Mouse (Mus musculus) embryonic facial prominence, embryonic 11.5 days (tissue): ENCODE results near the gene Dse. TPM values are rescaled to one million over a fixed set of nuclear protein-coding genes. Genes with fewer than 3 reads are reported as not detected.
A peak's percentile ranks its signal among the peaks of the same experiment; 100 is the strongest.

Source experiments
- ATAC-seq: fragments of 200-750 bp; cut with Nextera tagmentation; replicated peaks from 2 replicates; pipeline ENCODE4 v1.8.0; 2017; ENCODE audit warnings: low read depth; ENCODE audit not compliant: insufficient number of reproducible peaks, low FRiP score, low TSS enrichment
- DNase-seq: peaks from one replicate; pipeline ENCODE4 v3.0.0-alpha.2; 2015; ENCODE audit warnings: low spot score
- H3K27ac ChIP-seq: fragments of 300-500 bp; sonication (generic); replicated peaks from 2 replicates; pipeline ENCODE4 v1.5.1; 2014; ENCODE audit warnings: mild to moderate bottlenecking, low read depth, low read length, control low read depth
- H3K27me3 ChIP-seq: fragments of 300-500 bp; sonication (generic); 2 replicates; pipeline ENCODE4 v1.6.1; 2014; ENCODE audit warnings: mild to moderate bottlenecking, low read length, moderate library complexity, mixed read lengths; ENCODE audit not compliant: control insufficient read depth, insufficient read depth
- H3K36me3 ChIP-seq: fragments of 300-500 bp; sonication (generic); replicated peaks from 2 replicates; pipeline ENCODE4 v1.6.1; 2014; ENCODE audit warnings: low read depth, mild to moderate bottlenecking, low read length, moderate library complexity, mixed read lengths; ENCODE audit not compliant: control insufficient read depth, insufficient read depth
- H3K4me1 ChIP-seq: fragments of 300-500 bp; sonication (generic); 2 replicates; pipeline ENCODE4 v1.6.1; 2014; ENCODE audit warnings: low read length, mixed read lengths; ENCODE audit not compliant: control insufficient read depth, insufficient read depth
- H3K4me2 ChIP-seq: fragments of 300-500 bp; sonication (generic); 2 replicates; pipeline ENCODE4 v1.6.1; 2014; ENCODE audit warnings: low read depth, mild to moderate bottlenecking, control low read depth, low read length, moderate library complexity
- H3K4me3 ChIP-seq: fragments of 300-500 bp; sonication (generic); 2 replicates; pipeline ENCODE4 v1.5.1; 2014; ENCODE audit warnings: low read depth, low read length, control low read depth
- H3K9ac ChIP-seq: fragments of 300-500 bp; sonication (generic); replicated peaks from 2 replicates; pipeline ENCODE4 v1.6.1; 2014; ENCODE audit warnings: mild to moderate bottlenecking, control low read depth, low read length
- H3K9me3 ChIP-seq: fragments of 300-500 bp; sonication (generic); replicated peaks from 2 replicates; pipeline ENCODE4 v1.6.1; 2016; ENCODE audit warnings: mild to moderate bottlenecking, low read length, inconsistent platforms, mixed read lengths; ENCODE audit not compliant: control insufficient read depth
- WGBS: fragments of 180-500 bp; shearing (Covaris S2); extraction: QIAGEN DNeasy Blood & Tissue Kit; methylation state at CpG from one replicate; pipeline ENCODE4 v1.1.7; 2014; 5-methylcytosine and 5-hydroxymethylcytosine counted together
- polyA plus RNA-seq: library from polyadenylated mRNA; unstranded; fragments of >200 nt; fragmentation: Nextera tagmentation; extraction: Ambion mirVana; gene quantifications from 2 replicates; pipeline ENCODE4 v1.2.1, GENCODE M21; 2014

The Dse gene
- polyA plus RNA-seq, 1 experiment from 2014 or later = 45.1 TPM

GRCm38 (mm10) chr10:34215667-34216066, 8.2 kb upstream of the Dse start:
- Histone ChIP-seq H3K4me2 (no peak overlapping the region), H3K4me1 (no peaks in the 10 kb centered on the region), H3K36me3 (no peaks in the 10 kb centered on the region), H3K9me3 (no peaks in the 10 kb centered on the region), H3K27ac (no peak overlapping the region), H3K27me3 (no peaks in the 10 kb centered on the region), H3K9ac (no peak overlapping the region), H3K4me3 (no peak overlapping the region)
- DNase-seq (no peak), ATAC-seq (no peak)
- 78% methylated on average over 1 of the region's 1 CpGs for WGBS

- H3K4me2 ChIP-seq = no peak overlapping the region
- no peaks in the 10 kb centered on the region for H3K4me1 ChIP-seq
- no peak overlapping the region for H3K9ac ChIP-seq
- H3K27me3 ChIP-seq = no peaks in the 10 kb centered on the region
- no peaks in the 10 kb centered on the region for H3K36me3 ChIP-seq
- DNase-seq (no peak), ATAC-seq (no peak)
- H3K27ac ChIP-seq = no peak overlapping the region
- no peak overlapping the region for H3K4me3 ChIP-seq
- H3K9me3 ChIP-seq = no peaks in the 10 kb centered on the region
Measured at GRCm38 (mm10) chr10:34209951-34210350, 2.4 kb upstream of the Dse start.

GRCm38 (mm10) chr10:34208031-34208430, 516 bp upstream of the Dse start:
- peak overlapping the region; percentile 75; the same call in 1 of the 2 replicates for H3K4me3 ChIP-seq
- H3K36me3 ChIP-seq = no peaks in the 10 kb centered on the region
- H3K9me3 ChIP-seq = no peaks in the 10 kb centered on the region
- H3K4me2 ChIP-seq = peak overlapping the region; percentile 69
- 5% methylated on average over 13 of the region's 13 CpGs for WGBS
- H3K27ac ChIP-seq = peak overlapping the region; percentile 96
- no peak for ATAC-seq
- peak overlapping the region; percentile 87 for H3K9ac ChIP-seq
- DNase-seq = peak; percentile 48
- no peaks in the 10 kb centered on the region for H3K27me3 ChIP-seq
- H3K4me1 ChIP-seq = no peaks in the 10 kb centered on the region

- peak overlapping the region; percentile 87 for H3K9ac ChIP-seq
- 0% methylated on average over 59 of the region's 65 CpGs for WGBS
- peak overlapping the region; percentile 69 for H3K4me2 ChIP-seq
- peak overlapping the region; percentile 75 for H3K4me3 ChIP-seq
- H3K9me3 ChIP-seq = no peaks in the 10 kb centered on the region
- H3K27me3 ChIP-seq = no peaks in the 10 kb centered on the region
- no peaks in the 10 kb centered on the region for H3K4me1 ChIP-seq
- H3K36me3 ChIP-seq = no peaks in the 10 kb centered on the region
- H3K27ac ChIP-seq = peak overlapping the region; percentile 96
- DNase-seq (peak; percentile 84), ATAC-seq (peak; percentile 96)
Measured at GRCm38 (mm10) chr10:34206783-34207502, 572 bp downstream of the Dse start.

GRCm38 (mm10) chr10:34206436-34206782, 1.1 kb downstream of the Dse start:
- peak overlapping the region; percentile 96 for H3K27ac ChIP-seq
- no peaks in the 10 kb centered on the region for H3K27me3 ChIP-seq
- ATAC-seq (no peak; the same call in 1 of the 2 replicates), DNase-seq (peak; percentile 77)
- no peaks in the 10 kb centered on the region for H3K4me1 ChIP-seq
- peak overlapping the region; percentile 75 for H3K4me3 ChIP-seq
- peak overlapping the region; percentile 87 for H3K9ac ChIP-seq
- no peaks in the 10 kb centered on the region for H3K9me3 ChIP-seq
- H3K36me3 ChIP-seq = no peaks in the 10 kb centered on the region
- H3K4me2 ChIP-seq = peak overlapping the region; percentile 69
- WGBS = 0% methylated on average over 15 of the region's 15 CpGs

- ATAC-seq = no peak
- Histone ChIP-seq H3K9me3 (no peaks in the 10 kb centered on the region), H3K36me3 (no peaks in the 10 kb centered on the region), H3K9ac (no peak overlapping the region), H3K4me2 (peak overlapping the region; percentile 27; the same call in 1 of the 2 replicates), H3K27me3 (no peaks in the 10 kb centered on the region), H3K4me1 (no peaks in the 10 kb centered on the region), H3K27ac (no peak overlapping the region), H3K4me3 (no peak overlapping the region)
- DNase-seq = no peak
- WGBS = 92% methylated on average over 1 of the region's 1 CpGs
Measured at GRCm38 (mm10) chr10:34205825-34206224, 1.7 kb downstream of the Dse start.

- no peak overlapping the region for H3K27ac ChIP-seq
- H3K36me3 ChIP-seq = no peaks in the 10 kb centered on the region
- no peak overlapping the region for H3K9ac ChIP-seq
- H3K9me3 ChIP-seq = no peaks in the 10 kb centered on the region
- H3K4me1 ChIP-seq = no peaks in the 10 kb centered on the region; the same call in 1 of the 2 replicates
- no peak overlapping the region for H3K4me2 ChIP-seq
- H3K4me3 ChIP-seq = no peak overlapping the region
- WGBS = 97% methylated on average over 1 of the region's 1 CpGs
- no peak for DNase-seq
- H3K27me3 ChIP-seq = no peaks in the 10 kb centered on the region
- ATAC-seq = no peak
Measured at GRCm38 (mm10) chr10:34200689-34201088, 6.8 kb downstream of the Dse start.

GRCm38 (mm10) chr10:34198574-34198973, 8.9 kb downstream of the Dse start:
- no peaks in the 10 kb centered on the region; the same call in 1 of the 2 replicates for H3K4me1 ChIP-seq
- H3K36me3 ChIP-seq = no peaks in the 10 kb centered on the region
- 75% methylated on average over 3 of the region's 3 CpGs for WGBS
- DNase-seq (no peak), ATAC-seq (no peak)
- H3K4me2 ChIP-seq = no peak overlapping the region
- H3K27ac ChIP-seq = no peak overlapping the region
- no peaks in the 10 kb centered on the region for H3K27me3 ChIP-seq
- no peak overlapping the region for H3K4me3 ChIP-seq
- no peaks in the 10 kb centered on the region for H3K9me3 ChIP-seq
- H3K9ac ChIP-seq = no peak overlapping the region
